Mouse (Mus musculus) forebrain, embryonic 10.5 days (tissue): ENCODE measurements at regions not wholly inside any gene's neighbourhood (a gene's known extent, or its start where the extent isn't known, plus 50 kb on each side); places are given as distances from the start of the nearest gene placed in this dataset.

Source experiments
- DNase-seq: peaks from one replicate; pipeline ENCODE4 v3.0.0-alpha.2; 2017; ENCODE audit warnings: low spot score; ENCODE audit errors: extremely low spot score
- H3K27ac ChIP-seq: fragments of 300-500 bp; sonication (generic); 2 replicates; pipeline ENCODE4 v1.5.1; 2016; ENCODE audit warnings: mild to moderate bottlenecking
- H3K27me3 ChIP-seq: fragments of 300-500 bp; sonication (generic); 2 replicates; pipeline ENCODE4 v1.6.1; 2016; ENCODE audit warnings: mild to moderate bottlenecking; ENCODE audit not compliant: poor library complexity, severe bottlenecking
- H3K36me3 ChIP-seq: fragments of 300-500 bp; sonication (generic); replicated peaks from 2 replicates; pipeline ENCODE4 v1.6.1; 2016; ENCODE audit warnings: mild to moderate bottlenecking, moderate library complexity
- H3K4me1 ChIP-seq: fragments of 300-500 bp; sonication (generic); 2 replicates; pipeline ENCODE4 v1.6.1; 2016
- H3K4me3 ChIP-seq: fragments of 300-500 bp; sonication (generic); 2 replicates; pipeline ENCODE4 v1.5.1; 2016; ENCODE audit warnings: mild to moderate bottlenecking, moderate library complexity
- H3K9me3 ChIP-seq: fragments of 300-500 bp; sonication (generic); 2 replicates; pipeline ENCODE4 v1.6.1; 2016; ENCODE audit warnings: mild to moderate bottlenecking, moderate library complexity
- WGBS: fragments of 180-500 bp; shearing (Covaris S2); methylation state at CpG from one replicate; pipeline ENCODE4 v1.1.7; 2016; 5-methylcytosine and 5-hydroxymethylcytosine counted together

GRCm38 (mm10) chr4:67899109-67899508 lies 1055.1 kb downstream of the Brinp1 start:
- no peak overlapping the region for H3K4me3 ChIP-seq
- 85% methylated on average over 1 of the region's 1 CpGs for WGBS
- H3K9me3 ChIP-seq, result no peaks in the 10 kb centered on the region
- H3K27me3 ChIP-seq, result no peaks in the 10 kb centered on the region
- DNase-seq, result no peak
- no peaks in the 10 kb centered on the region for H3K4me1 ChIP-seq
- H3K27ac ChIP-seq, result no peak overlapping the region
- no peaks in the 10 kb centered on the region for H3K36me3 ChIP-seq

DNA sequence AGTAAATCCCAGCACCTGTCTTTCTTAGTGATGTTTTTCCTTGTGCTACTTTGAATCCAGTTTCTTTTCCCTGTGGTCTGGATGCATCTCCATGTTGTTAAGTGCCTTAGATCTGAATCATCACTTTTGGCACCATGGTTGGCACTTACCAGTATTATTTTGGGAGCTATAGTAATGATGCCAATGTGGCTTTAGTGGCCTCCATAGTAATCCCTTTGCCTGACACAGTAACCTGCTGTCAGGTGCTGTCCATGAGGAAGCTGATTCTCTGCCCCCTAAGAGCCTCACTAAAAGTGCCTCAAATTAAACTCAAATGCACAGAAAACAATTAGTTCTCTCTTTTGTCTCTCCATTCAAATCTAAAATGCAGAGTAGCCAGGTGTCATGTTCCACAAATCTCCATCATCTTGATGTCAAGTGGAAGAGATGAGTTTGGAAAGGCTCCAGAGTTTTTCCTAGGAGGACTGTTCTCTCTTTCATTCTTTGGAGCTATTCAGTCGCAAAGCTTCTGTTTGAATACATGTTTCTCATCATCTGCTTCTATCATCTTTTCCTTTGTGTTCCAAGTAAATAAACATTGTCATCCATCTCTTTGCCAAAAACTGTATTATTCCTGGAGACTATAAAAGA lies 1062.1 kb downstream of the Brinp1 start:
- Histone ChIP-seq H3K9me3 (no peaks in the 10 kb centered on the region), H3K27me3 (no peaks in the 10 kb centered on the region), H3K27ac (no peak overlapping the region), H3K36me3 (no peaks in the 10 kb centered on the region), H3K4me3 (no peak overlapping the region), H3K4me1 (no peaks in the 10 kb centered on the region)
- 84% methylated on average over 1 of the region's 1 CpGs for WGBS
- DNase-seq, result no peak

GRCm38 (mm10) chr4:67887954-67888353 lies 1060.6 kb downstream of the Tlr4 start:
- Histone ChIP-seq H3K36me3 (no peaks in the 10 kb centered on the region), H3K27me3 (no peaks in the 10 kb centered on the region), H3K4me1 (no peaks in the 10 kb centered on the region), H3K27ac (no peak overlapping the region), H3K4me3 (no peak overlapping the region), H3K9me3 (no peaks in the 10 kb centered on the region)
- no peak for DNase-seq

- Histone ChIP-seq H3K4me3 (no peak overlapping the region), H3K9me3 (no peaks in the 10 kb centered on the region), H3K27me3 (no peaks in the 10 kb centered on the region), H3K36me3 (no peaks in the 10 kb centered on the region), H3K4me1 (no peaks in the 10 kb centered on the region), H3K27ac (no peak overlapping the region)
- DNase-seq, result no peak
Measured at GRCm38 (mm10) chr4:67885204-67885603, 1057.8 kb downstream of the Tlr4 start.

DNA sequence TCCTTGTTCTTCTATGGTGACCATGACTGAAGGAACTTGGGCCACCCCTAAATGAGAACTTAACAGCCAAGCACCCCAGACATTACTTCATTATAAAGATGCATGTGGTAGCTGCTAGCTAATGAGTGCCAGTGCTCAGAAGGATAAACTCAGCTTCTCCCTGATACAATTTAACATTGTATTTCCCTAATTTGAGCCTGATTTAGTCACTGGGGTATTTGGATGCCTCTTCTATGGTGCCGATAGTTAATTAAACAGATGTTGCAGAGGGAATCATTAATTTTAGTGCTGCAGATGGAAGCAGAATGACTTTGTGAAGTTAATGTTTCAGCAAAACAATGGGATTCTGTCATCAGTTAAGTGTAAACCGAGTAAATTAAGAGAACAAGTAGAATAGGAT lies 1034.8 kb downstream of the Tlr4 start:
- H3K9me3 ChIP-seq, result no peaks in the 10 kb centered on the region
- DNase-seq, result no peak

GRCm38 (mm10) chr4:67861801-67862200 lies 1034.4 kb downstream of the Tlr4 start:
- Histone ChIP-seq H3K4me1 (no peaks in the 10 kb centered on the region), H3K4me3 (no peak overlapping the region), H3K27ac (no peak overlapping the region), H3K36me3 (no peaks in the 10 kb centered on the region), H3K27me3 (no peaks in the 10 kb centered on the region), H3K9me3 (no peaks in the 10 kb centered on the region)
- DNase-seq, result no peak
- 77% methylated on average over 1 of the region's 1 CpGs for WGBS

More for the DNA sequence above, 1034.8 kb downstream of the Tlr4 start:
- Histone ChIP-seq H3K27ac (no peak overlapping the region), H3K36me3 (no peaks in the 10 kb centered on the region), H3K4me1 (no peaks in the 10 kb centered on the region), H3K4me3 (no peak overlapping the region), H3K27me3 (no peaks in the 10 kb centered on the region)
- 95% methylated on average over 2 of the region's 2 CpGs for WGBS

DNA sequence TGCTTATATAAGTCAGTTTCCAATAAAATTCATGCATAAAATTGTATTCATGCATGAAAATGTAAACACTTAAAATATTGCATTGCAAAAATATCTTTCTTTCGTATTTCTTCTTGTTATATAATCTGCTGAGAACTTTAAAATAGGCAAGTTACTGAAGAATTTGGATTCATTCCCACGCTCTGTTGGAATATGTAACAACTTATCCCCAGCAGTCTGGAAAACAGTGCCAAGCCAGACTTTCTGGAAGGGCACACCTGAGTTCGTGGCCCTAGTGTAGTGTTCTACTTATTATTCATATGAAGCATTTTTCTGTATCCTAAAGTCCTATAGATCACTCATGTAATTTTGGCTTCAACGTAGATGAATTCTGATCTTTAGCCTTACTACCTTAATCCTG lies 1025.6 kb downstream of the Tlr4 start:
- WGBS, result 89% methylated on average over 4 of the region's 4 CpGs
- H3K9me3 ChIP-seq, result no peaks in the 10 kb centered on the region; the same call in 1 of the 2 replicates
- no peak overlapping the region for H3K27ac ChIP-seq
- H3K4me3 ChIP-seq, result no peak overlapping the region
- H3K4me1 ChIP-seq, result no peaks in the 10 kb centered on the region
- H3K36me3 ChIP-seq, result no peaks in the 10 kb centered on the region
- no peak for DNase-seq
- H3K27me3 ChIP-seq, result no peaks in the 10 kb centered on the region

DNA sequence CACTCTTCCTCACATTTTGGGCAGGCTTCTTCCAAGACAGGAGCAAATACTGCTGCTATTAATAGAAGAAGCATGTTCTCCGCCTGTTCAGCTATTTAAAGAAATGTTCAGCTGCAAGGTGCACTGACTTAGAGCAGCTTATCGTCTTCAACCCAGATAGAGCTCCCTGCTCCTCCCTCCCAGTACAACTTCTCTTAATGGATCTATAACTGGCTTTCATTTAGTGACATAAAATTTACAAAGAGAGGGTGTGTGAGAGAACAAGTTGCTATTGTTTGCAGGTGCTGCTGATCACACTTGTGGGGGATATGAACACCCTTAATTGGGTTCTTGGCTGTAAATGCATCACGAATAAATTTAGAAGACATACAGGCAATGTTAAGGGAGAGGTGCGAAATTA lies 1006.0 kb downstream of the Tlr4 start:
- Histone ChIP-seq H3K27me3 (no peaks in the 10 kb centered on the region), H3K36me3 (no peaks in the 10 kb centered on the region), H3K4me3 (no peak overlapping the region), H3K4me1 (no peaks in the 10 kb centered on the region), H3K27ac (no peak overlapping the region), H3K9me3 (no peaks in the 10 kb centered on the region)
- DNase-seq, result no peak
- WGBS, result 83% methylated on average over 4 of the region's 4 CpGs

GRCm38 (mm10) chr4:67825484-67825883 lies 998.1 kb downstream of the Tlr4 start:
- 50% methylated on average over 1 of the region's 1 CpGs for WGBS
- no peaks in the 10 kb centered on the region for H3K27me3 ChIP-seq
- H3K27ac ChIP-seq, result no peak overlapping the region
- no peaks in the 10 kb centered on the region for H3K4me1 ChIP-seq
- no peak for DNase-seq
- no peak overlapping the region for H3K4me3 ChIP-seq
- no peaks in the 10 kb centered on the region for H3K9me3 ChIP-seq
- H3K36me3 ChIP-seq, result no peaks in the 10 kb centered on the region

GRCm38 (mm10) chr4:67796050-67796449 lies 968.7 kb downstream of the Tlr4 start:
- peaks cover 4% of the 10 kb centered on the region; the same call in 1 of the 2 replicates for H3K4me1 ChIP-seq
- no peak overlapping the region for H3K27ac ChIP-seq
- no peaks in the 10 kb centered on the region for H3K27me3 ChIP-seq
- H3K4me3 ChIP-seq, result no peak overlapping the region
- DNase-seq, result no peak
- no peaks in the 10 kb centered on the region for H3K36me3 ChIP-seq
- WGBS, result 65% methylated on average over 1 of the region's 1 CpGs
- no peaks in the 10 kb centered on the region for H3K9me3 ChIP-seq
